Mouse (Mus musculus): Measurements from ENCODE around the gene Nipal4. TPM values are rescaled to one million over a fixed set of nuclear protein-coding genes. Genes with fewer than 3 reads are reported as not detected.

Nipal4 gene
- polyA plus RNA-seq, 1 experiment from 2014 or later = 0.11 TPM

DNA sequence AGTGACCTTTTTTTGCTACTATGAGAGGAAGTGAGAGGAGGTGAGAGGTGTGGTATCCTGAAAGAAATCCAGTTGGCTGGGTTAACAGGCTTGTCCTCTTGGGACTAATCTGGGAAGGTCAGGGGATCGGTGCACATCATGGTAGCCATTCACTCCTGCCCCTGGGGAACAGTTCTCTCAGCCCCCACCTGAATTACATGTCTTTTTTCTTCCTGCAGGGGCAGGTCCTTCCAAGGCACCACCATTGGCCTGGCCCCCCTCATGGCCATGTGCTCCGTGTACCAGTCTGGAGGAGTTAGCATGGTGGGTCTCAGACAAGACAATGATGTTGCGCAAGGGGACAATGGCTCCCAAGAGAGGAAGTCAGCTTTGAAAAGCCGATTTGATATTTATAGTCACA lies 43.4 kb downstream of the Nipal4 start:
- H3K4me2 ChIP-seq (ENCODE audit: low read length) = no peak overlapping the region
- WGBS = 91% methylated on average over 4 of the region's 4 CpGs
- no peaks in the 10 kb centered on the region for H3K9me3 ChIP-seq (ENCODE audit: control insufficient read depth, low read length)
- H3K27me3 ChIP-seq (replicated peaks; ENCODE audit: control insufficient read depth, insufficient read depth, low read length) = no peaks in the 10 kb centered on the region
- H3K36me3 ChIP-seq (ENCODE audit: control insufficient read depth, insufficient read depth) = peaks cover 5% of the 10 kb centered on the region
- no peaks in the 10 kb centered on the region for H3K4me1 ChIP-seq (replicated peaks; ENCODE audit: control insufficient read depth, insufficient read depth, low read length)
- no peak overlapping the region for H3K4me3 ChIP-seq (replicated peaks; ENCODE audit: low read length)
- no peak for ATAC-seq
- H3K9ac ChIP-seq (replicated peaks; ENCODE audit: low read depth, low read length) = no peak overlapping the region
- H3K27ac ChIP-seq (ENCODE audit: low read length) = no peak overlapping the region

DNA sequence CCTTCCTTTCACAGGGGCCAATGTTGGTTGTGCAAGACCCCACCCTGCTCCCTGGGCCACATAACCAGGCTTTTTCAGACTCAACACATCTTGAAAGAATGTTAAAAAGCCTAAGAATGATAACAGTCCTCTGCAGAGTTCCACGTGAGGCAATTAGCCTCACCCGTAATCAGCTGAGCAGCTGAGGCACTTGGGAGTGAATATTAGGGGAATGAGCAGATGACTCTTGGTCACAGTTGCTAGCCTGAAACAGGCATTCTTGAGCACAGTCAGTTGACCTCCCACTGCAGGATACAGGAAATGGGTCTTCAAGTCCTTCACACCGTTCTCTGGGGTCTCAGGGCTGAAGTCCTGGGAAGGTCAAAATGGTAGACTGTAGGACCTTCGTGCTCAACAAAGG lies 44.6 kb downstream of the Nipal4 start:
- Histone ChIP-seq H3K4me3 (replicated peaks; ENCODE audit: low read length) (no peak overlapping the region), H3K27ac (ENCODE audit: low read length) (no peak overlapping the region), H3K27me3 (replicated peaks; ENCODE audit: control insufficient read depth, insufficient read depth, low read length) (no peaks in the 10 kb centered on the region), H3K9ac (replicated peaks; ENCODE audit: low read depth, low read length) (no peak overlapping the region), H3K4me1 (replicated peaks; ENCODE audit: control insufficient read depth, insufficient read depth, low read length) (no peaks in the 10 kb centered on the region), H3K36me3 (ENCODE audit: control insufficient read depth, insufficient read depth) (peaks cover 3% of the 10 kb centered on the region; the same call in 1 of the 2 replicates), H3K9me3 (ENCODE audit: control insufficient read depth, low read length) (no peaks in the 10 kb centered on the region), H3K4me2 (ENCODE audit: low read length) (no peak overlapping the region)
- no peak for ATAC-seq
- 91% methylated on average over 4 of the region's 4 CpGs for WGBS

GRCm38 (mm10) chr11:46120084-46120483 lies 46.2 kb downstream of the Nipal4 start:
- WGBS = 91% methylated on average over 10 of the region's 10 CpGs
- H3K9me3 ChIP-seq (ENCODE audit: control insufficient read depth, low read length) = no peaks in the 10 kb centered on the region
- H3K4me2 ChIP-seq (ENCODE audit: low read length) = no peak overlapping the region
- no peaks in the 10 kb centered on the region for H3K4me1 ChIP-seq (replicated peaks; ENCODE audit: control insufficient read depth, insufficient read depth, low read length)
- peaks cover 3% of the 10 kb centered on the region; the same call in 1 of the 2 replicates for H3K36me3 ChIP-seq (ENCODE audit: control insufficient read depth, insufficient read depth)
- no peak overlapping the region for H3K27ac ChIP-seq (ENCODE audit: low read length)
- no peak for ATAC-seq
- H3K27me3 ChIP-seq (replicated peaks; ENCODE audit: control insufficient read depth, insufficient read depth, low read length) = no peaks in the 10 kb centered on the region
- no peak overlapping the region for H3K9ac ChIP-seq (replicated peaks; ENCODE audit: low read depth, low read length)
- H3K4me3 ChIP-seq (replicated peaks; ENCODE audit: low read length) = no peak overlapping the region

- WGBS = 42% methylated on average over 4 of the region's 4 CpGs
- no peak overlapping the region for H3K27ac ChIP-seq (ENCODE audit: low read length)
- peaks cover 3% of the 10 kb centered on the region; the same call in 1 of the 2 replicates for H3K36me3 ChIP-seq (ENCODE audit: control insufficient read depth, insufficient read depth)
- H3K27me3 ChIP-seq (replicated peaks; ENCODE audit: control insufficient read depth, insufficient read depth, low read length) = no peaks in the 10 kb centered on the region
- ATAC-seq = no peak
- no peak overlapping the region for H3K4me3 ChIP-seq (replicated peaks; ENCODE audit: low read length)
- no peaks in the 10 kb centered on the region for H3K4me1 ChIP-seq (replicated peaks; ENCODE audit: control insufficient read depth, insufficient read depth, low read length)
- H3K9ac ChIP-seq (replicated peaks; ENCODE audit: low read depth, low read length) = no peak overlapping the region
- H3K4me2 ChIP-seq (ENCODE audit: low read length) = no peak overlapping the region
- H3K9me3 ChIP-seq (ENCODE audit: control insufficient read depth, low read length) = no peaks in the 10 kb centered on the region
Observed at GRCm38 (mm10) chr11:46119624-46120023, 46.7 kb downstream of the Nipal4 start.

- Histone ChIP-seq H3K36me3 (ENCODE audit: control insufficient read depth, insufficient read depth) (no peaks in the 10 kb centered on the region), H3K4me3 (replicated peaks; ENCODE audit: low read length) (no peak overlapping the region), H3K9ac (replicated peaks; ENCODE audit: low read depth, low read length) (no peak overlapping the region), H3K27me3 (replicated peaks; ENCODE audit: control insufficient read depth, insufficient read depth, low read length) (no peaks in the 10 kb centered on the region), H3K4me1 (replicated peaks; ENCODE audit: control insufficient read depth, insufficient read depth, low read length) (no peaks in the 10 kb centered on the region), H3K9me3 (ENCODE audit: control insufficient read depth, low read length) (no peaks in the 10 kb centered on the region), H3K27ac (ENCODE audit: low read length) (no peak overlapping the region), H3K4me2 (ENCODE audit: low read length) (no peak overlapping the region)
- WGBS = 96% methylated on average over 2 of the region's 2 CpGs
- ATAC-seq = no peak
Observed at GRCm38 (mm10) chr11:46116510-46116909, 49.8 kb downstream of the Nipal4 start.

- Histone ChIP-seq H3K4me3 (replicated peaks; ENCODE audit: low read length) (no peak overlapping the region), H3K4me2 (ENCODE audit: low read length) (no peak overlapping the region), H3K9ac (replicated peaks; ENCODE audit: low read depth, low read length) (no peak overlapping the region), H3K36me3 (ENCODE audit: control insufficient read depth, insufficient read depth) (no peaks in the 10 kb centered on the region), H3K4me1 (replicated peaks; ENCODE audit: control insufficient read depth, insufficient read depth, low read length) (no peaks in the 10 kb centered on the region), H3K9me3 (ENCODE audit: control insufficient read depth, low read length) (no peaks in the 10 kb centered on the region), H3K27ac (ENCODE audit: low read length) (no peak overlapping the region), H3K27me3 (replicated peaks; ENCODE audit: control insufficient read depth, insufficient read depth, low read length) (no peaks in the 10 kb centered on the region)
- no peak for ATAC-seq
- 81% methylated on average over 9 of the region's 9 CpGs for WGBS
Observed at GRCm38 (mm10) chr11:46115411-46116173, 50.7 kb downstream of the Nipal4 start.

DNA sequence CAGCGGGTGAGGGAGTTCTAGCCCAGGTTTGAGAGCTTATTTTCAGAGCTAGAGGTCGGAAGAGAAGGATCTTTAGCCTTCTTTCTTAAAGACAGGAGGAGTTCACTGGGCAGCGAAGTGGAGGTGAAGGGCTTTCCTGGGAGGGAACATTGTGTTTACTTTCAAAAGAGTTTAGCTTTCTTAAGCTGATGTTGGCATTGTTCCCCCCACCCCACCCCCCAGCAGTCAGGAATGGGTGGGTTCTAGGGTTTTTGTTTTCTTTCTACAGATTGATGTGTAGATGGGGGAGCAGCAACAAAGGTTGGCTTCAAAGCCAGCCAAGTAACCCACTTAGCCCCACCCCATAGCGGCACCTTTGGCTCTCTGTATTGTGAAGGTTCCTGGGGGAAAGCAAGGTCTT lies 51.3 kb downstream of the Nipal4 start:
- 55% methylated on average over 4 of the region's 4 CpGs for WGBS
- ATAC-seq = no peak
- H3K9ac ChIP-seq (replicated peaks; ENCODE audit: low read depth, low read length) = no peak overlapping the region
- no peaks in the 10 kb centered on the region for H3K36me3 ChIP-seq (ENCODE audit: control insufficient read depth, insufficient read depth)
- no peak overlapping the region for H3K4me2 ChIP-seq (ENCODE audit: low read length)
- H3K27ac ChIP-seq (ENCODE audit: low read length) = no peak overlapping the region
- no peaks in the 10 kb centered on the region for H3K27me3 ChIP-seq (replicated peaks; ENCODE audit: control insufficient read depth, insufficient read depth, low read length)
- H3K9me3 ChIP-seq (ENCODE audit: control insufficient read depth, low read length) = no peaks in the 10 kb centered on the region
- no peaks in the 10 kb centered on the region for H3K4me1 ChIP-seq (replicated peaks; ENCODE audit: control insufficient read depth, insufficient read depth, low read length)
- no peak overlapping the region for H3K4me3 ChIP-seq (replicated peaks; ENCODE audit: low read length)

DNA sequence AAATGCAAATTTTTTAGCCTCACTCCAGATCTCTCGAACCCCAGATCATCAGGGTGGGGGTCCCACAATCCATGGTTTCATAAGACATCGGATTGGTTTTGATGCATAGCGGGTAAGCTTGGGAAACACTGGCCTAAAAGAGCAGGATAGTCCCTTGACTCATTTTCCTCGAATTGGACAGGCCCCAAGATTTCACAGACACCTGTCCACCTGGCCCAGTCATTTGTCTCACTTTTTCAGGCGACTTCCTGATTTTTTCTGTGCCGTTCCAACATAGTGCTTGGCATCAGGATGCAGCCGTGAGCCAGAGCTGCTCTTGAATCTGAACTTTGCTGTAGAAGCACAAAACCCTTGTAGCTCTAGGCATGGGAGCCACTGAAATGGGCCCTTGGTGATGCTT lies 52.1 kb downstream of the Nipal4 start:
- H3K9me3 ChIP-seq (ENCODE audit: control insufficient read depth, low read length) = no peaks in the 10 kb centered on the region
- no peak for ATAC-seq
- no peak overlapping the region for H3K4me2 ChIP-seq (ENCODE audit: low read length)
- no peak overlapping the region for H3K9ac ChIP-seq (replicated peaks; ENCODE audit: low read depth, low read length)
- no peak overlapping the region for H3K27ac ChIP-seq (ENCODE audit: low read length)
- no peaks in the 10 kb centered on the region for H3K27me3 ChIP-seq (replicated peaks; ENCODE audit: control insufficient read depth, insufficient read depth, low read length)
- 85% methylated on average over 7 of the region's 7 CpGs for WGBS
- no peak overlapping the region for H3K4me3 ChIP-seq (replicated peaks; ENCODE audit: low read length)
- H3K36me3 ChIP-seq (ENCODE audit: control insufficient read depth, insufficient read depth) = no peaks in the 10 kb centered on the region
- no peaks in the 10 kb centered on the region for H3K4me1 ChIP-seq (replicated peaks; ENCODE audit: control insufficient read depth, insufficient read depth, low read length)

- H3K9me3 ChIP-seq (ENCODE audit: control insufficient read depth, low read length) = no peaks in the 10 kb centered on the region
- H3K27me3 ChIP-seq (replicated peaks; ENCODE audit: control insufficient read depth, insufficient read depth, low read length) = no peaks in the 10 kb centered on the region
- H3K27ac ChIP-seq (ENCODE audit: low read length) = no peak overlapping the region
- H3K9ac ChIP-seq (replicated peaks; ENCODE audit: low read depth, low read length) = no peak overlapping the region
- no peak overlapping the region for H3K4me2 ChIP-seq (ENCODE audit: low read length)
- no peaks in the 10 kb centered on the region for H3K36me3 ChIP-seq (ENCODE audit: control insufficient read depth, insufficient read depth)
- 78% methylated on average over 3 of the region's 3 CpGs for WGBS
- ATAC-seq = no peak
- no peak overlapping the region for H3K4me3 ChIP-seq (replicated peaks; ENCODE audit: low read length)
- no peaks in the 10 kb centered on the region for H3K4me1 ChIP-seq (replicated peaks; ENCODE audit: control insufficient read depth, insufficient read depth, low read length)
Observed at GRCm38 (mm10) chr11:46113211-46113610, 53.1 kb downstream of the Nipal4 start.

GRCm38 (mm10) chr11:46110945-46111287 lies 55.4 kb downstream of the Nipal4 start:
- WGBS = 67% methylated on average over 1 of the region's 1 CpGs
- no peak overlapping the region for H3K4me2 ChIP-seq (ENCODE audit: low read length)

More at GRCm38 (mm10) chr11:46110945-46111287, 55.4 kb downstream of the Nipal4 start:
- H3K4me1 ChIP-seq (replicated peaks; ENCODE audit: control insufficient read depth, insufficient read depth, low read length) = no peaks in the 10 kb centered on the region
- no peak overlapping the region for H3K4me3 ChIP-seq (replicated peaks; ENCODE audit: low read length)
- H3K27ac ChIP-seq (ENCODE audit: low read length) = no peak overlapping the region
- no peaks in the 10 kb centered on the region for H3K9me3 ChIP-seq (ENCODE audit: control insufficient read depth, low read length)
- ATAC-seq = no peak
- H3K27me3 ChIP-seq (replicated peaks; ENCODE audit: control insufficient read depth, insufficient read depth, low read length) = no peaks in the 10 kb centered on the region
- no peak overlapping the region for H3K9ac ChIP-seq (replicated peaks; ENCODE audit: low read depth, low read length)
- no peaks in the 10 kb centered on the region for H3K36me3 ChIP-seq (ENCODE audit: control insufficient read depth, insufficient read depth)

All from forebrain, embryonic 16.5 days (tissue).